Mouse (Mus musculus): ENCODE data around the gene Chrnd. TPM values are rescaled to one million over a fixed set of nuclear protein-coding genes. Genes with fewer than 3 reads are reported as not detected.

Chrnd gene
- polyA plus RNA-seq, 1 experiment from 2014 or later, result 0.39 TPM

DNA sequence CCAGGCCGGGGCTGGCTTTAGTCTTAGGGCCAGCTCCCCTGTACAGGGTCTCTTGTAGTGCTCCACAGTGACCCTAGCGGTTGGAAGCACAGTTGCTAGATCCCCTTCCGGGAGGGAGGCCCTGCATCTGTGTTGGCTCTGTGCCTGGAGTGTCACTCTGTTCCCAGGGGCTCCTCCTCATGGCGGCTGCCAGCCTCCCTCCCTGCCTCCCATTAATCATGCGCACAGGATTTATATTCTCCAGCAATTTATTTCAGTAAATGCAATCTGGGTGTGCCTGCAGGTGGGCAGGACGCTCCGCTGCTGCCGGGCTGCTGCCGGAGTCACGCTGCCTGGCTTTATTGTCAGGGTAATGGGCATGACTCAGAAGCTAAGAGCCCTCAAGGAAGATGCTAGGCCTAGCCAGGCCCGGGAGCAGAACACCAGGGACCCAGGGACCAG lies 14.5 kb upstream of the Chrnd start:
- Histone ChIP-seq H3K4me1 (ENCODE audit: control insufficient read depth, low read depth, low read length) (no peaks in the 10 kb centered on the region; the same call in 1 of the 2 replicates), H3K36me3 (ENCODE audit: control insufficient read depth, insufficient read depth) (no peaks in the 10 kb centered on the region), H3K9ac (ENCODE audit: low read depth, low read length) (no peak overlapping the region), H3K4me2 (ENCODE audit: low read depth, low read length) (no peak overlapping the region), H3K4me3 (ENCODE audit: low read depth, low read length) (no peak overlapping the region), H3K9me3 (replicated peaks; ENCODE audit: control insufficient read depth, low read length) (no peaks in the 10 kb centered on the region), H3K27me3 (ENCODE audit: control insufficient read depth, insufficient read depth, low read depth, low read length) (peaks cover 6% of the 10 kb centered on the region), H3K27ac (ENCODE audit: low read length) (no peak overlapping the region)
- WGBS (ENCODE audit: insufficient replicate concordance), result 34% methylated on average over 11 of the region's 11 CpGs
- ATAC-seq (ENCODE audit: low read depth), result no peak

DNA sequence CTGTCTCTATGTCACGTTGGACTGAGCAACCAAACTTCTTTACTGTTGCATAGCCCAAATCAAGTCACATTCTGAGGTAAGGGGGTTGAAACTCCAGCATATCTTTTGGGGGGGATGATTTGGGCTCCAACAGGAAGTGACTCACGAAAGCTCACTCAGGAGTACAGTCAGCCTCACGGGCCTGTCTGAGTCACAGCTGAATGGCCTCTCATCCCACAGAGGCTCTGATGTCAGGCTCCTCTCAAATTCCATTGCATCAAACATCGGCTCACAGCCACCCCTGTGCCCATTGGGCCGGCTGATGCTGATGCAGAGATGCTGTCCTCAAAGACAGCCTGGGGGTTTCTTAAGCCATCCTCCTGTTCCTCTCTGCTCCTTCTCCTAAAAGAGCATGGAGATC lies 9.5 kb upstream of the Chrnd start:
- Histone ChIP-seq H3K27me3 (ENCODE audit: control insufficient read depth, insufficient read depth, low read depth, low read length) (peaks cover 33% of the 10 kb centered on the region), H3K36me3 (ENCODE audit: control insufficient read depth, insufficient read depth) (no peaks in the 10 kb centered on the region), H3K9ac (ENCODE audit: low read depth, low read length) (no peak overlapping the region), H3K27ac (ENCODE audit: low read length) (no peak overlapping the region), H3K4me1 (ENCODE audit: control insufficient read depth, low read depth, low read length) (no peaks in the 10 kb centered on the region; the same call in 1 of the 2 replicates), H3K9me3 (replicated peaks; ENCODE audit: control insufficient read depth, low read length) (no peaks in the 10 kb centered on the region), H3K4me2 (ENCODE audit: low read depth, low read length) (no peak overlapping the region), H3K4me3 (ENCODE audit: low read depth, low read length) (no peak overlapping the region)
- WGBS (ENCODE audit: insufficient replicate concordance), result 29% methylated on average over 5 of the region's 5 CpGs
- no peak for ATAC-seq (ENCODE audit: low read depth)

DNA sequence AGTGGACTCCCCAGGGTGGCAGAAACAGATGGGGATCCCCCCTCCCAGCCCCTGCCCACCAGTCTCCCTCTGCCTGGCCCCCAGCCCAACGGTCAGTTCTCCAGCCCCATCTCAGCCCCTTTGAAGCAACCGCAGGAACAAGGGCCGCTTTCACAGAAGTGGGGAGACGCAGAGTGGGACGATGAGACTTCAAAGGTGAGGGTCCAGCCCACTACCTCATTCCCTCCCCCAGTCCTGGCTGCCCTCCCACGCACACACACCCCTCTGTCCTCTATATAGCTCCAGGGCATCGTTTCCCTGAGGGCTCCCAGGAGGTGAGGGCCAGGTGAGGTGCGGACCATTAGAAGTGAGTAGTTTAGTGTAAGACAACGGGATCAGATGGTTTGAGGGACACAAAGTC lies 7.4 kb upstream of the Chrnd start, which contains the start of gene Prss56:
TSS of gene Prss56 (plus strand) at position 301 of the 400 bp plus-strand sequence.
- peaks cover 50% of the 10 kb centered on the region for H3K27me3 ChIP-seq (ENCODE audit: control insufficient read depth, insufficient read depth, low read depth, low read length)
- H3K9me3 ChIP-seq (replicated peaks; ENCODE audit: control insufficient read depth, low read length), result no peaks in the 10 kb centered on the region
- H3K4me2 ChIP-seq (ENCODE audit: low read depth, low read length), result no peak within 1 kb of the TSS
- WGBS (ENCODE audit: insufficient replicate concordance), result 49% methylated on average over 9 of the region's 9 CpGs
- H3K27ac ChIP-seq (ENCODE audit: low read length), result no peak within 1 kb of the TSS
- no peak within 1 kb of the TSS for H3K4me3 ChIP-seq (ENCODE audit: low read depth, low read length)
- ATAC-seq (ENCODE audit: low read depth), result no peak
- no peaks in the 10 kb centered on the region; the same call in 1 of the 2 replicates for H3K4me1 ChIP-seq (ENCODE audit: control insufficient read depth, low read depth, low read length)
- H3K9ac ChIP-seq (ENCODE audit: low read depth, low read length), result no peak within 1 kb of the TSS
- no peaks in the 10 kb centered on the region for H3K36me3 ChIP-seq (ENCODE audit: control insufficient read depth, insufficient read depth)

DNA sequence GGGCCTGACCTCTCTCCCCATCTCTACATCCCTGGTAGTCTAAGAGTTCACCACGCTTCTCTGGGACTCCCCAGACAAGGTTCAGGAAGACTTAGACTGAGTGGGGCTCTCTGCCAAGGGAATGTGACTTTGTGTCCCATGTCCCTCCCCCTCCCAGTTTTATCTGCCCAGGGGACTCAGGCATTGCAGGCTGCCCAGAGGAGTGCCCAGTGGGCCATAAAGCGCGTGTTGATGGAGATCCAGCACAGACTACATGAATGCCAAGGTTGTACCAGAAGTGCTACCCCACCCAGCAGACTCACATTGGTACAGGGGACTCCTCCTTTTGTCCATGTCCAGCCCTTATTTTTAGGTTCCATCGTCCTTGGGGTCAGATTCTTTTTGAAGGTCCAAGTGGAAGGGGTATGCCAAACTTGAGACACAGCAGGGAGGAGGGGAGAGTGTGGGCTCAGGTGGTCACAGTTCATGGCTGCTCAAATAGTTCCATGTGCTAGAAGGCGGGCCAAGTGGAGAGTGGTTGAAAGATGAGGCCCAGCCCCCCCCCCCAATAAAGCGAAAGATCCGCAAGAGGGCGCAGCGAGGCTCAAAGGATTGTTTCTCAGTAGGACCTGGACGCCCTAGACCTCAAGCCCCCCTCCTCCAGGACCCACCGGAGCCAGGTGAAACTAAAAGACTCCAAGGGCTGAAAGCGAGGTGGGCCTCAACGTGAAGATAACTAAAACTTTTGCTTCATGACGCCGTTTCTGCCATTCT lies 6.2 kb upstream of the Chrnd start:
- Histone ChIP-seq H3K9me3 (replicated peaks; ENCODE audit: control insufficient read depth, low read length) (no peaks in the 10 kb centered on the region), H3K27me3 (ENCODE audit: control insufficient read depth, insufficient read depth, low read depth, low read length) (peaks cover 51% of the 10 kb centered on the region), H3K36me3 (ENCODE audit: control insufficient read depth, insufficient read depth) (no peaks in the 10 kb centered on the region), H3K27ac (ENCODE audit: low read length) (no peak overlapping the region), H3K4me2 (ENCODE audit: low read depth, low read length) (no peak overlapping the region; the same call in 1 of the 2 replicates), H3K4me1 (ENCODE audit: control insufficient read depth, low read depth, low read length) (no peaks in the 10 kb centered on the region; the same call in 1 of the 2 replicates), H3K9ac (ENCODE audit: low read depth, low read length) (no peak overlapping the region), H3K4me3 (ENCODE audit: low read depth, low read length) (no peak overlapping the region)
- 25% methylated on average over 15 of the region's 15 CpGs for WGBS (ENCODE audit: insufficient replicate concordance)
- no peak for ATAC-seq (ENCODE audit: low read depth)

DNA sequence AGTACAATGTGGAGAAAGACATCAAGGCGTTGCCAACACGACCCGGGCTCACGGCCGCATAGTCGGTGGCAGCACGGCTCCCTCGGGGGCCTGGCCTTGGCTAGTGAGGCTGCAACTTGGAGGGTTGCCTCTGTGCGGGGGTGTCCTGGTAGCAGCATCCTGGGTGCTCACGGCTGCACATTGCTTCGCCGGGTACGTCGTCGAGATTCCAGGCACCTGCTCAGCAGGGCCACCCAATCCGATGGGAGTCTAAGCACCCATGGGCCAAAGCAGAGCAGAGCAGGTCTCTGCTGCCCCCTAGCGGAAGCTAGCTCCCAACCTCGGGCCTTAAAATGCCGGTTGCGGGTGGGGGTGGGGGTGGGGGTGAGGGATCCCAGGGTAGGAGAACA lies 5.7 kb upstream of the Chrnd start:
- no peaks in the 10 kb centered on the region for H3K9me3 ChIP-seq (replicated peaks; ENCODE audit: control insufficient read depth, low read length)
- H3K36me3 ChIP-seq (ENCODE audit: control insufficient read depth, insufficient read depth), result no peaks in the 10 kb centered on the region
- H3K4me1 ChIP-seq (ENCODE audit: control insufficient read depth, low read depth, low read length), result no peaks in the 10 kb centered on the region; the same call in 1 of the 2 replicates
- H3K27me3 ChIP-seq (ENCODE audit: control insufficient read depth, insufficient read depth, low read depth, low read length), result peaks cover 49% of the 10 kb centered on the region
- 8% methylated on average over 20 of the region's 20 CpGs for WGBS (ENCODE audit: insufficient replicate concordance)
- ATAC-seq (ENCODE audit: low read depth), result no peak
- no peak overlapping the region; the same call in 1 of the 2 replicates for H3K4me2 ChIP-seq (ENCODE audit: low read depth, low read length)
- no peak overlapping the region for H3K4me3 ChIP-seq (ENCODE audit: low read depth, low read length)
- no peak overlapping the region for H3K27ac ChIP-seq (ENCODE audit: low read length)
- H3K9ac ChIP-seq (ENCODE audit: low read depth, low read length), result no peak overlapping the region

DNA sequence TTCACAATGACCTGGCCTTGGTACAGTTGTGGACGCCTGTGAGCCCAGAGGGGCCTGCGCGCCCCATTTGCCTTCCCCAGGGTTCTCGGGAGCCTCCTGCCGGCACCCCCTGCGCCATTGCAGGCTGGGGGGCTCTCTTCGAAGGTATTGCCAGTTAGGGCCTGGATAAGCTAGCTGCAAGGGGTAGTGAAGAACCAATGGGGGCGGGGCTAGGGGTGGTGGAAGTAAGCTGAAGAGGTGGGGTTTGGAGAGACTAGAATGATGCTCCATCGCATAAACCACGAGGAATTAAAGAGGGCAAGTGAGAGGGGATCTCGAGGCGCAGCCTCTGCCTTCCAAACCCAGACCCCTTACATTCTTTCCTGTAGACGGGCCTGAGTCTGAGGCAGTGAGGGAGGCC lies 4.9 kb upstream of the Chrnd start:
- Histone ChIP-seq H3K9me3 (replicated peaks; ENCODE audit: control insufficient read depth, low read length) (no peaks in the 10 kb centered on the region), H3K4me3 (ENCODE audit: low read depth, low read length) (no peak overlapping the region), H3K4me1 (ENCODE audit: control insufficient read depth, low read depth, low read length) (no peaks in the 10 kb centered on the region; the same call in 1 of the 2 replicates), H3K4me2 (ENCODE audit: low read depth, low read length) (no peak overlapping the region), H3K27ac (ENCODE audit: low read length) (no peak overlapping the region), H3K27me3 (ENCODE audit: control insufficient read depth, insufficient read depth, low read depth, low read length) (peaks cover 49% of the 10 kb centered on the region), H3K36me3 (ENCODE audit: control insufficient read depth, insufficient read depth) (no peaks in the 10 kb centered on the region), H3K9ac (ENCODE audit: low read depth, low read length) (no peak overlapping the region)
- no peak for ATAC-seq (ENCODE audit: low read depth)
- WGBS (ENCODE audit: insufficient replicate concordance), result 12% methylated on average over 13 of the region's 13 CpGs

DNA sequence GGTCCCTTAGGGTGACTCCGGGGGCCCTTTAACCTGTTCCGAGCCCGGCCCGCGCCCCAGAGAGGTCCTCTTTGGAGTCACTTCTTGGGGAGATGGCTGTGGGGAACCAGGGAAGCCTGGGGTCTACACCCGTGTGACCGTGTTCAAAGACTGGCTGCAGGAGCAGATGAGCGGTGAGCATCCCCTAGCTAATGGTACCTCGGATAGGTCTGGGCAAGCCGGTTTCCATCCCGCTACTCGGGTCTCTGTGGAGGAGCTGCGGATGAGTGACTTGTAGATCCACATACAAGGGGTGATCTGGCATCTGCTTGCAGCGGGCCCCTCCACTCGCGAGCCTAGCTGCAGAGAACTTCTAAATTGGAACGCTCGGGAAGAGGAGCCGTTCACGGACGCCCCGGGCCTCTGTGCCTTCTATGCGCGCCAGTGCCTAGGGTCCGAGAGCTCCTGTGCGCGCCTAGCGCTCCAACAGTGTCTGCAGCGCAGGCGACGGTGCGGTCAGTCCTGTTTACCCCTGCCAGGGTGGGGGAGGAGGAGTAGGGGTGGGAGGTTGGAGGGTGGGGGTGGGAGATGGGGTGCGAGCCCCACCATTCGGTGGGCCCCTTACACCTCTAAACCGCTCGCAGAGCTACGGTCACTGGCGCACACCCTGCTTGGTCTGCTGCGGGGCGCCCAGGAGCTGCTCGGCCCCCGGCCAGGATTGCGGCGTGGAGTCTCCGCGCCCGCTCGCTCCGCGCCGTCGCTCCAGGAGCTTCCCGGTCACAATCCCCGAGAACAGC lies 4.0 kb upstream of the Chrnd start:
- no peaks in the 10 kb centered on the region for H3K36me3 ChIP-seq (ENCODE audit: control insufficient read depth, insufficient read depth)
- peak overlapping the region; percentile 52 for H3K4me3 ChIP-seq (ENCODE audit: low read depth, low read length)
- H3K27me3 ChIP-seq (ENCODE audit: control insufficient read depth, insufficient read depth, low read depth, low read length), result peaks cover 47% of the 10 kb centered on the region
- no peaks in the 10 kb centered on the region for H3K9me3 ChIP-seq (replicated peaks; ENCODE audit: control insufficient read depth, low read length)
- no peak overlapping the region for H3K27ac ChIP-seq (ENCODE audit: low read length)
- H3K4me1 ChIP-seq (ENCODE audit: control insufficient read depth, low read depth, low read length), result no peaks in the 10 kb centered on the region; the same call in 1 of the 2 replicates
- no peak for ATAC-seq (ENCODE audit: low read depth)
- H3K4me2 ChIP-seq (ENCODE audit: low read depth, low read length), result peak overlapping the region; percentile 64
- peak overlapping the region; percentile 40; the same call in 1 of the 2 replicates for H3K9ac ChIP-seq (ENCODE audit: low read depth, low read length)
- 3% methylated on average over 54 of the region's 54 CpGs for WGBS (ENCODE audit: insufficient replicate concordance)

DNA sequence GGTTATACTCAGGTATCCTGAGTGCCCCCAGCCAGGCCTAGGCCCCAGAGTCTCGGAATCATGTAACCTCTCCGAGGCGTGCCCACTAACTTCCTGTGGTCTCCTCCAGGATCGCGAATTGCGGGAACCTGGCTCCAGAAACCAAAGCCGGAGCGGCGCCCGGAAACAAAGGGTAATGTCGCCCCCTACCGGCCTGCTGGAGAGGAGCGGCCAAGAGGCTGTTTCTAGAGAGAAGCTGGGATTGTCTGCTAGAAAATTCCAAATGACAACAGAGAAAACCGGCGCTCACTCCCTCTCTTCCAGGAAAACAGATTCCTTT lies 3.4 kb upstream of the Chrnd start:
- Histone ChIP-seq H3K9ac (ENCODE audit: low read depth, low read length) (peak overlapping the region; percentile 40; the same call in 1 of the 2 replicates), H3K4me1 (ENCODE audit: control insufficient read depth, low read depth, low read length) (no peaks in the 10 kb centered on the region; the same call in 1 of the 2 replicates), H3K36me3 (ENCODE audit: control insufficient read depth, insufficient read depth) (no peaks in the 10 kb centered on the region), H3K9me3 (replicated peaks; ENCODE audit: control insufficient read depth, low read length) (no peaks in the 10 kb centered on the region), H3K27me3 (ENCODE audit: control insufficient read depth, insufficient read depth, low read depth, low read length) (peaks cover 46% of the 10 kb centered on the region), H3K4me3 (ENCODE audit: low read depth, low read length) (peak overlapping the region; percentile 52), H3K27ac (ENCODE audit: low read length) (no peak overlapping the region), H3K4me2 (ENCODE audit: low read depth, low read length) (peak overlapping the region; percentile 64)
- under 1% methylated on average over 15 of the region's 15 CpGs for WGBS (ENCODE audit: insufficient replicate concordance)
- no peak for ATAC-seq (ENCODE audit: low read depth)

DNA sequence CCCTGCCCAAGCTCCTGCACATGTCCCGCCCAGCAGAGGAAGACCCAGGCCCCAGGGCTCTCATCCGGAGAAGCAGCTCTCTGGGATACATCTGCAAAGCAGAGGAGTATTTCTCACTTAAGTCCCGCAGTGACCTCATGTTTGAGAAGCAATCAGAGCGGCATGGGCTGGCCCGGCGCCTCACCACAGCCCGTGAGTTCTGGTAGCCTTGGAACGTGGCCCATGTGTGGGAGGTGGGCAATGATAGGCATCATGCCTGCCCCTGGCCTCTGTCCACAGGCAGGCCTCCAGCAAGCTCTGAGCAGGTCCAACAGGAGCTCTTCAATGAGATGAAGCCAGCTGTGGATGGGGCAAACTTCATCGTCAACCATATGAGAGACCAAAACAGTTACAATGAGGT lies 6.9 kb downstream of the Chrnd start:
- Histone ChIP-seq H3K9me3 (replicated peaks; ENCODE audit: control insufficient read depth, low read length) (no peaks in the 10 kb centered on the region), H3K9ac (ENCODE audit: low read depth, low read length) (no peak overlapping the region), H3K4me2 (ENCODE audit: low read depth, low read length) (no peak overlapping the region), H3K36me3 (ENCODE audit: control insufficient read depth, insufficient read depth) (no peaks in the 10 kb centered on the region), H3K4me3 (ENCODE audit: low read depth, low read length) (no peak overlapping the region), H3K27ac (ENCODE audit: low read length) (no peak overlapping the region), H3K27me3 (ENCODE audit: control insufficient read depth, insufficient read depth, low read depth, low read length) (no peaks in the 10 kb centered on the region), H3K4me1 (ENCODE audit: control insufficient read depth, low read depth, low read length) (no peaks in the 10 kb centered on the region)
- WGBS (ENCODE audit: insufficient replicate concordance), result 71% methylated on average over 9 of the region's 9 CpGs
- ATAC-seq (ENCODE audit: low read depth), result no peak

Measured in liver, embryonic 16.5 days (tissue).